Mouse (Mus musculus) intestine, embryonic 16.5 days (tissue): ENCODE results near the gene Gm10521. TPM values are rescaled to one million over a fixed set of nuclear protein-coding genes. Genes with fewer than 3 reads are reported as not detected.

Experiments
- ATAC-seq: fragments of 200-750 bp; cut with Nextera tagmentation; 2 replicates; pipeline ENCODE4 v1.8.0; 2017; ENCODE audit warnings: moderate TSS enrichment, moderate library complexity
- H3K27ac ChIP-seq: fragments of 300-500 bp; sonication (generic); 2 replicates; pipeline ENCODE4 v1.5.1; 2014; ENCODE audit warnings: mild to moderate bottlenecking, low read length
- H3K27me3 ChIP-seq: fragments of 300-500 bp; sonication (generic); replicated peaks from 2 replicates; pipeline ENCODE4 v1.6.1; 2014; ENCODE audit warnings: low read length, control low read depth, mixed read lengths; ENCODE audit not compliant: control insufficient read depth, insufficient read depth
- H3K36me3 ChIP-seq: fragments of 300-500 bp; sonication (generic); 2 replicates; pipeline ENCODE4 v1.6.1; 2014; ENCODE audit warnings: low read length, control low read depth; ENCODE audit not compliant: control insufficient read depth, insufficient read depth
- H3K4me1 ChIP-seq: fragments of 300-500 bp; sonication (generic); 2 replicates; pipeline ENCODE4 v1.6.1; 2014; ENCODE audit warnings: low read length, control low read depth, mixed read lengths; ENCODE audit not compliant: control insufficient read depth, insufficient read depth
- H3K4me2 ChIP-seq: fragments of 300-500 bp; sonication (generic); 2 replicates; pipeline ENCODE4 v1.6.1; 2014; ENCODE audit warnings: low read depth, low read length, control low read depth
- H3K4me3 ChIP-seq: fragments of 300-500 bp; sonication (generic); 2 replicates; pipeline ENCODE4 v1.5.1; 2014; ENCODE audit warnings: mild to moderate bottlenecking, low read length
- H3K9ac ChIP-seq: fragments of 300-500 bp; sonication (generic); 2 replicates; pipeline ENCODE4 v1.6.1; 2014; ENCODE audit warnings: low read depth, low read length
- H3K9me3 ChIP-seq: fragments of 300-500 bp; sonication (generic); 2 replicates; pipeline ENCODE4 v1.6.1; 2016; ENCODE audit warnings: low read length, control low read depth; ENCODE audit not compliant: control insufficient read depth
- WGBS: fragments of 180-500 bp; shearing (Covaris S2); extraction: QIAGEN DNeasy Blood & Tissue Kit; methylation state at CpG from one replicate; pipeline ENCODE4 v1.1.7; 2014; 5-methylcytosine and 5-hydroxymethylcytosine counted together
- polyA plus RNA-seq: library from polyadenylated mRNA; unstranded; fragments of >200 nt; fragmentation: Nextera tagmentation; extraction: Ambion mirVana; gene quantifications from 2 replicates; pipeline ENCODE4 v1.2.1, GENCODE M21; 2015

The Gm10521 gene
- polyA plus RNA-seq, 1 experiment from 2014 or later, result not detected

DNA sequence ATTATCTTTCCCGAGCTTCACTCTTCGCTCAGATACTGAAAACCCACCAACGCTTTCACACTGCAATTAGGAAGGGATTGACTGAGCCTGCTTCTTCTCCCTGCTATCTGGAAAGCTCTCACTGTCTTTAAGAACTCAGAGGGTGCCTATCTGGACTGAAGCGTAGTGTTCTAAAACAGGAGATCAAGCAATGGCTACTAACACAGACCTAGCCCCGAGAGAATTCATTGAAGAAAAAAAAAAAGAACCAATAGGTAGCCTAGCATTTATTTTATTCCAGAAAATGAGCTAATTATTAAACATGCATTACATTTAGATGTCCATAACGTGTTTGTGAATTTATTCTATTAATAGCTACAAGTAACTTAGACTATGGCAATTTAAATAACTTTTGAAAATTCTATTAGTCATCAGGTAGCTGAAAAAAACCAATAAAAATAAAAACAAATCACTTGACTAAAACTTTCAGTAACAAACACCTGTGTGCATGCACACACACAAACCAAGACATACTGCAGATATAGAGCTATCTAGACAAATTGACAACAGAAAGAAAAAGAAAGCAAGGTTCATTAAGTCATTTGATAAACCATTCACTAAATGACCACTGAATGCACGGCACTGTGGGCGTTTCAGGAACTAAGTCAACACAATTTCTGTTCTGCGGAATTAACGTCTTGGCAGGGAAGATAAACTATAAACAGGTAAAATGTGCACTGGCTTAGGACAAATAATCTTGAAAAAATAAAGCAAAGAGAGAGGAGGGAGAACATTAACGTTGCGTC is 22.9 kb downstream of the Gm10521 start:
- no peak for ATAC-seq
- Histone ChIP-seq H3K4me3 (no peak overlapping the region), H3K9ac (no peak overlapping the region), H3K4me2 (no peak overlapping the region), H3K27me3 (no peaks in the 10 kb centered on the region), H3K36me3 (no peaks in the 10 kb centered on the region), H3K4me1 (no peaks in the 10 kb centered on the region), H3K27ac (no peak overlapping the region), H3K9me3 (no peaks in the 10 kb centered on the region)
- 74% methylated on average over 12 of the region's 12 CpGs for WGBS

DNA sequence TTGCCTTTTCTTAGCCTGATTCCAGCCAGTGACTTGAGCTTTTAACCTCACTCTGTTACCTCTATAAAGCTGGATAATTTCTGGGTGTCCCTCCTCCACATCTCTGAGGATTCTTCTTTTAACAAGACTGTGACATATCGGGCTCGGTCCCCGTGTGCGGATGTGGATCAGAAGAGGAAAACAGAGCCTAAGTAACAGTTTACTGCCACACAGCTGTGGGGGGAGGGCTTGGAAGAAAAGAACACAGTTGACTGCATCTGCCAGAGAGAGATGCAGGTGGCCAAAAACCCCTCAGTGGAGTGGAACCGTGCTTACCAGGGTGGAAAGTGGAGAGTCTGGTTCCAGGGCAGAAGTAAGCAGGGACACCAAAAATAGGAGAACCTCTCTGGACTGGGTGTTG is 23.7 kb downstream of the Gm10521 start:
- 83% methylated on average over 5 of the region's 5 CpGs for WGBS
- H3K4me2 ChIP-seq, result no peak overlapping the region
- no peak for ATAC-seq

DNA sequence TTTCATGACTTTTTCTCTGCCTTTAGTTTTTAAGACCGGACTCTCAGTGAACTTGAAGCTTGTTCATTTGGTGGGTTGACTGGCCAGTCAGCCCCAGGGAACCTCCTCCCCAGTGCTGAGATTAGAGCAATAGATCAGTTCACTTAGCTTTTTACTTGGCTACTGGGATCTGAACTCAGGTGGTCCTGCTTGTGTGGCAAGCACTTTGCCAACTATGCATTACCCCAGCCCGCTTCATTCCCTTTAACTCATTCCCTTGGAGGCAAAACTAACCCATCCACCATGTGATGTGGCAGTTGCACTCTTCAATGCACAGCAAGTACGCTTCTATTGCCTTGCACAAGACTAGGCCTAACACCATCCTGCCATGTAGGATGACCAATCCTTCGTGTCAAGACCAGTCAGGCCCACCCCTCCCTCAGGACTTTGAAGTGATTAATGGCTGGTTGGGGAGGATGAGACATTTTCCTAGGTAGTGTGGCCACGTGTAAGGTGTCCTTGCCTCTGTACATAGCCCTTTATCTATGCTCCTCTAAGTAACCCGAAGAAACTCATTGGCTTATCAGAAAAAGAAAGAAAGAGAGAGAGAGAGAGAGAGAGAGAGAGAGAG is 24.5 kb downstream of the Gm10521 start:
- Histone ChIP-seq H3K36me3 (no peaks in the 10 kb centered on the region), H3K9ac (no peak overlapping the region), H3K4me1 (no peaks in the 10 kb centered on the region), H3K27ac (no peak overlapping the region), H3K9me3 (no peaks in the 10 kb centered on the region), H3K27me3 (no peaks in the 10 kb centered on the region), H3K4me3 (no peak overlapping the region), H3K4me2 (no peak overlapping the region)
- 80% methylated on average over 6 of the region's 6 CpGs for WGBS
- no peak for ATAC-seq

More for the DNA sequence above, 23.7 kb downstream of the Gm10521 start:
- Histone ChIP-seq H3K4me3 (no peak overlapping the region), H3K27ac (no peak overlapping the region), H3K27me3 (no peaks in the 10 kb centered on the region), H3K9me3 (no peaks in the 10 kb centered on the region), H3K9ac (no peak overlapping the region), H3K36me3 (no peaks in the 10 kb centered on the region), H3K4me1 (no peaks in the 10 kb centered on the region)

DNA sequence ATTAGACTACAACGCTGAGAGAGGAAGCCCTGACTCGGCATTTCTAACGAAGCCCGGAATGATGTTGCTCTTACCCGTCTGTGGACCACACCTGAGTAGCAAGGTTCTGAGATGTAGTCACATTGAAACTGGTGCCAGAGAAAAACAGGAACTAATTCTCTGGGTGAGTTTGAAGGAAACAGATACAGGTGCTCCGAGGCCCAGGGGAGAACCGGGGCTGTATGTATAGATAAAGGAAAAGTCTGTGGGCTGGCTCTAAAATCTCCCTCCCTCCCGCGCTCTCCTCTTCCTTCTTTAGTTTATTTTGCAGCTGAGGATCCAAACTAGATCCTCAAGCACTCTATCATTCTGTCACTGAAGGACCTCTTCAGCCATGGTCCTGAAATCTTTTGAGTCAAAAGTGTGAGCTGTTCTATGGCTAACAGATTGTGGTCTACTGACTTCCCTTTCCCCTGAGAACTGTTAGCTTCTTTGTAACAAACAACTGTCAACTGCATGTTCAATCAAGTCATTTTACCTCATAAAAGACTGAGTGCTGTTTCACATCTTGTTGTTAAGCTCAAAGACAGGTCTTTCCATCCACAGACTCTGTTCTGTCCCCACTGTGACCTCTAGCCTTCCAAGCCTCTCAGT is 25.6 kb downstream of the Gm10521 start:
- no peaks in the 10 kb centered on the region for H3K27me3 ChIP-seq
- H3K27ac ChIP-seq, result no peak overlapping the region
- ATAC-seq, result no peak
- H3K4me3 ChIP-seq, result no peak overlapping the region
- no peaks in the 10 kb centered on the region for H3K9me3 ChIP-seq
- no peak overlapping the region for H3K4me2 ChIP-seq
- H3K4me1 ChIP-seq, result no peaks in the 10 kb centered on the region
- no peaks in the 10 kb centered on the region for H3K36me3 ChIP-seq
- WGBS, result 61% methylated on average over 9 of the region's 9 CpGs
- H3K9ac ChIP-seq, result no peak overlapping the region

DNA sequence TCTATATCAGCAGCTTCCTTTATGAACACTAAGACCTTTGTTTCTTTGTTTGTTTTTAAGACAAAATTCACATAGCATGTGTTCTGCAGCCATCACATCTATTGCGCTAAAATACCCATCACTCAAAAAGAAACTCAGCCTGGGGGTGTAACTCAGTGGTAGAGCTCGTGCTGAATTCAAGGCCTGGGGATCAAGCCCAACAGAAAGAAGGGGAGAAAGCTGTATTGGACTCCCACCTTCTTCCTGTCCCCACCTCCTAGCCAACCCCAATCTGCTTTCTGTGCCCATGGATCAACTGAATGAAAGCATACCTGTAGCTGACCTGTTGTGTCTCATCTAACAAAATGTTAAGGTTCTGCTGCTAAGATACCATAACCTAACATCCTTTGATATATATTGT is 26.2 kb downstream of the Gm10521 start:
- 67% methylated on average over 2 of the region's 2 CpGs for WGBS

DNA sequence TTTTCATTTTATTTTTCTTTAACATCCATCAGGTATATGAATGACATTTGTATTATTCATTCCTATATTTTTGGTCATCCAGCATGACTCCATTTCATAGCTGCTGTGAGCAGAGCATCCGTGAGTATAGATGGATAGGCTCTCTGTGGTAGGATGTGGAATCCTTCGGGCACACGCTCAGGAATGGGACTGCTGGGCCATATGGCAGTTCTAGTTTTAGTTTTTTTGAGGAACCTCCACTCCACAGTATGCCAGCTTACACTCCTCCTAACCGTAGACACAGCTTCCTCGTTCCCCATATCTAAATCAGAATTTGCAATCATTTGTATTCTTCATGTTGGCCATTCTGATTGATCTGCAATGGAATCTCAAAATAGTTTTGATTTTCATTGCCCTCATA is 27.4 kb downstream of the Gm10521 start:
- WGBS, result 96% methylated on average over 5 of the region's 5 CpGs
- Histone ChIP-seq H3K9ac (no peak overlapping the region), H3K9me3 (no peaks in the 10 kb centered on the region), H3K4me1 (no peaks in the 10 kb centered on the region), H3K4me2 (no peak overlapping the region), H3K36me3 (no peaks in the 10 kb centered on the region), H3K4me3 (no peak overlapping the region), H3K27me3 (no peaks in the 10 kb centered on the region), H3K27ac (no peak overlapping the region)
- ATAC-seq, result no peak

More for the DNA sequence above, 26.2 kb downstream of the Gm10521 start:
- H3K27ac ChIP-seq, result no peak overlapping the region
- H3K9me3 ChIP-seq, result no peaks in the 10 kb centered on the region
- no peaks in the 10 kb centered on the region for H3K36me3 ChIP-seq
- no peaks in the 10 kb centered on the region for H3K4me1 ChIP-seq
- no peaks in the 10 kb centered on the region for H3K27me3 ChIP-seq
- ATAC-seq, result no peak
- H3K4me2 ChIP-seq, result no peak overlapping the region
- H3K4me3 ChIP-seq, result no peak overlapping the region
- H3K9ac ChIP-seq, result no peak overlapping the region

DNA sequence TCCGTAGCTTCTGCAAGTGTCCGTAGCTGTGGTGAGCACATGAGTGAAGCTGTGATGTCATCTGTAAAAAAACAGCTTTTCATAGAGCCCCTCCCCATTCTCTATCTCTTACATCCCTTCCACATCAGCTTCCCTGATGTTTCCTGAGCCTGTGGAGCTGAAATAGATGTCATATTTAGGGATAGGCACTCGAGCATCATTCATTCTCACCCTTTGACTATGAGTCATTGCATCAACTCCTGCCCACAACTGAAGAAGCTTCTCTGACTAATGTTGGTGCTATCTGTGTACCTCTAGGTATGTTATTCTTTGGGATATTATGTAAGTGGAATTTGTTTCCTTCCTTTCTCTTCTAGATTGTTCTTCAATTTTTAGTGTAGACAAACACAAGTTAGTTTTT is 29.4 kb downstream of the Gm10521 start:
- H3K4me3 ChIP-seq, result no peak overlapping the region
- no peaks in the 10 kb centered on the region for H3K9me3 ChIP-seq
- H3K4me1 ChIP-seq, result no peaks in the 10 kb centered on the region
- H3K36me3 ChIP-seq, result no peaks in the 10 kb centered on the region
- no peak overlapping the region for H3K27ac ChIP-seq
- H3K4me2 ChIP-seq, result no peak overlapping the region
- no peak for ATAC-seq
- no peaks in the 10 kb centered on the region for H3K27me3 ChIP-seq
- WGBS, result 75% methylated on average over 3 of the region's 3 CpGs
- H3K9ac ChIP-seq, result no peak overlapping the region

DNA sequence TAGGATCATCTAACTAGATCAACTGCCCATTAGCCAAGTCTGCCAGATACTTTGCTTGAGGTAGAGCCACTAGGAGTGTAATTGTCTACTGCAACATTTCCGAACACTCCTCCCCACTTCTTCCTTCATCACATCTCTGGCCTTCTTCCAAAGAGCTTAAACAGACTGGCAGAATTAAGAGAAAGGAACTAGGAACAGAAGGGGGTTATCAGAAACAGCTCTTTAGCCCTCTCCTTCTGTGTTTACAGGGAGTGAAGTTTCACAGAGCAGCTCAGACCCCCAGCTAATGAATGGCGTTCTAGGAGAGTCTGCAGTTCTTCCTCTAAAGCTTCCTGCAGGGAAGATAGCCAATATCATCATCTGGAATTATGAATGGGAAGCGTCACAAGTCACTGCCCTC is 38.4 kb downstream of the Gm10521 start:
- H3K4me1 ChIP-seq, result no peaks in the 10 kb centered on the region
- H3K4me3 ChIP-seq, result no peak overlapping the region
- H3K36me3 ChIP-seq, result no peaks in the 10 kb centered on the region
- H3K4me2 ChIP-seq, result no peak overlapping the region
- no peak for ATAC-seq
- no peak overlapping the region for H3K9ac ChIP-seq
- no peaks in the 10 kb centered on the region for H3K9me3 ChIP-seq
- H3K27ac ChIP-seq, result no peak overlapping the region
- WGBS, result 35% methylated on average over 3 of the region's 3 CpGs
- no peaks in the 10 kb centered on the region for H3K27me3 ChIP-seq

DNA sequence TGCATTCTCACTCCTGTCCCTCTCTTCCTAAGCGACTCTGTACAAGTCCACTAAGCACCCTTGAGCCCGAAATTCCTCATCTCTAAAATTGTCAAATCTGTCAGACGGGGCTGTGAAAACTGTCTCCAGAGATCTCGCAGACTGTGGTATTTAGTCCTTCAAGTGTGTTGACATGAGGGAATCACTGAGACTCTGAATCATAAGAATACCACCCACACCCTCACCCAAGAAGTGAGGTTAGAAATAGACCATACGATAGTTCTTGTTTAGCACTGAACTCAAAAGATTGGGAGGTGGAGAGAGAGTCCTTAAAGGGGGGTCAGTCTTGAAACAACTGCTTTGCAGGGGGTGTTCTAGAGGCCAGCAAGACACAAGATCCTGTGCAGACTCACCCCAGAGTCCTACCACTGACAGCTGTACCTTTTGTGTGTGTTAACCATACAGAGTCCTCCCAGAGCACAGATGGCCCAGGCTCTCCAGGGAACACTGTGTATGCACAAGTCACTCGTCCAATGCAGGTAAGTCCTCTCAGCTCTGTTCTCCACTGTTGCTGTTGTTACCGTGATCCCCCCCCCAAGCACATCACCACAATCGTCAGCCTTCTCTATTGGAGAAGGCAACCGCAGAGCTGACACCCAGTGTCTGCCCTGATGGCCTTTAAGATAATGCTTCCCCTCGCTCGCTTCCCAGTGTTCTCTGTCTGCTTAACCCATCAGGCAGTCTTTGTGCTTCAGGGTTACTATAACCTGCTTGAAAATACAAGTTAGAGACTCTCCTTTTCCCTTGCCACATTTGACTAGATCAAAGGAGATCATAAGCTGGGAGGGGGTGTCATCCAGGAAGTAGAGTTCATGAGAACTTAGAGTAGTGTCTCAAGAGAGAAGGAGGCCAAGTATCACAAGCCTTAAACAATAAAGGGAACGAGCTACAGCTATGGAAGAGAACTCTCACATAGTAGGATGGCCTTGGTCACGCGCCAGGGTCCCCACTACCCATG is 43.8 kb downstream of the Gm10521 start:
- H3K9ac ChIP-seq, result no peak overlapping the region

More for the DNA sequence above, 43.8 kb downstream of the Gm10521 start:
- no peak for ATAC-seq
- H3K4me2 ChIP-seq, result no peak overlapping the region
- no peak overlapping the region for H3K4me3 ChIP-seq
- no peaks in the 10 kb centered on the region for H3K9me3 ChIP-seq
- H3K4me1 ChIP-seq, result no peaks in the 10 kb centered on the region
- H3K27ac ChIP-seq, result no peak overlapping the region
- H3K27me3 ChIP-seq, result no peaks in the 10 kb centered on the region
- 77% methylated on average over 14 of the region's 14 CpGs for WGBS
- H3K36me3 ChIP-seq, result no peaks in the 10 kb centered on the region
